Mouse (Mus musculus) lung, postnatal 0 days (tissue): ENCODE measurements at regions not wholly inside any gene's neighbourhood (a gene's known extent, or its start where the extent isn't known, plus 50 kb on each side); places are given as distances from the start of the nearest gene placed in this dataset.

Experiments
- ATAC-seq: fragments of 200-750 bp; cut with Nextera tagmentation; 2 replicates; pipeline ENCODE4 v1.8.0; 2017; ENCODE audit warnings: moderate library complexity
- DNase-seq: peaks from one replicate; pipeline ENCODE4 v3.0.0-alpha.2; 2016; ENCODE audit warnings: low spot score
- H3K27ac ChIP-seq: fragments of 300-500 bp; sonication (generic); 2 replicates; pipeline ENCODE4 v1.5.1; 2014; ENCODE audit warnings: antibody characterized with exemption, mild to moderate bottlenecking, low read length, mixed read lengths
- H3K27me3 ChIP-seq: fragments of 300-500 bp; sonication (generic); replicated peaks from 2 replicates; pipeline ENCODE4 v1.6.1; 2014; ENCODE audit warnings: low read length, mixed read lengths; ENCODE audit not compliant: insufficient read depth
- H3K36me3 ChIP-seq: fragments of 300-500 bp; sonication (generic); 2 replicates; pipeline ENCODE4 v1.6.1; 2014; ENCODE audit warnings: low read length, mixed read lengths; ENCODE audit not compliant: insufficient read depth
- H3K4me1 ChIP-seq: fragments of 300-500 bp; sonication (generic); 2 replicates; pipeline ENCODE4 v1.6.1; 2014; ENCODE audit warnings: antibody characterized with exemption, low read depth, low read length, mixed read lengths; ENCODE audit not compliant: insufficient read depth
- H3K4me2 ChIP-seq: fragments of 300-500 bp; sonication (generic); replicated peaks from 2 replicates; pipeline ENCODE4 v1.6.1; 2014; ENCODE audit warnings: low read depth, mild to moderate bottlenecking, low read length, moderate library complexity, mixed read lengths
- H3K4me3 ChIP-seq: fragments of 300-500 bp; sonication (generic); 2 replicates; pipeline ENCODE4 v1.5.1; 2014; ENCODE audit warnings: low read depth, low read length
- H3K9ac ChIP-seq: fragments of 300-500 bp; sonication (generic); replicated peaks from 2 replicates; pipeline ENCODE4 v1.6.1; 2014; ENCODE audit warnings: low read depth, mild to moderate bottlenecking
- H3K9me3 ChIP-seq: fragments of 300-500 bp; sonication (generic); 2 replicates; pipeline ENCODE4 v1.6.1; 2016; ENCODE audit warnings: low read length, mixed read lengths
- CTCF ChIP-seq: IDR thresholded peaks from 2 replicates; pipeline ENCODE4 v1.5.1; 2016; ENCODE audit warnings: antibody characterized with exemption, mild to moderate bottlenecking
- EP300 ChIP-seq: IDR thresholded peaks from 2 replicates; pipeline ENCODE4 v1.6.1; 2016; ENCODE audit warnings: antibody characterized with exemption, mild to moderate bottlenecking, control low read depth
- WGBS: fragments of 180-500 bp; shearing (Covaris S2); extraction: QIAGEN DNeasy Blood & Tissue Kit; methylation state at CpG from one replicate; pipeline ENCODE4 v1.1.7; 2014; 5-methylcytosine and 5-hydroxymethylcytosine counted together

GRCm38 (mm10) chr15:62397009-62397408 lies 1448.0 kb downstream of the Gsdmc2 start:
- no peak for DNase-seq
- no peak for ATAC-seq
- no peaks in the 10 kb centered on the region for H3K9me3 ChIP-seq
- TF ChIP-seq EP300, result peak; percentile 28; the same call in 1 of the 2 replicates
- no peak for TF ChIP-seq CTCF
- no peak overlapping the region for H3K27ac ChIP-seq
- WGBS, result 12% methylated on average over 7 of the region's 7 CpGs
- no peak overlapping the region for H3K9ac ChIP-seq
- no peaks in the 10 kb centered on the region; the same call in 1 of the 2 replicates for H3K4me1 ChIP-seq
- H3K4me2 ChIP-seq, result no peak overlapping the region
- no peak overlapping the region for H3K4me3 ChIP-seq
- no peaks in the 10 kb centered on the region for H3K36me3 ChIP-seq
- H3K27me3 ChIP-seq, result no peaks in the 10 kb centered on the region

- ATAC-seq, result no peak
- no peaks in the 10 kb centered on the region; the same call in 1 of the 2 replicates for H3K4me1 ChIP-seq
- H3K9me3 ChIP-seq, result no peaks in the 10 kb centered on the region
- no peak overlapping the region for H3K9ac ChIP-seq
- H3K4me3 ChIP-seq, result no peak overlapping the region
- no peak overlapping the region for H3K27ac ChIP-seq
- H3K36me3 ChIP-seq, result no peaks in the 10 kb centered on the region
- no peak overlapping the region for H3K4me2 ChIP-seq
- H3K27me3 ChIP-seq, result no peaks in the 10 kb centered on the region
- TF ChIP-seq EP300 (no peak), CTCF (no peak)
- no peak for DNase-seq
- 93% methylated on average over 2 of the region's 2 CpGs for WGBS
Measured at GRCm38 (mm10) chr15:62395377-62395776, 1449.6 kb downstream of the Gsdmc2 start.

- Histone ChIP-seq H3K9me3 (no peaks in the 10 kb centered on the region), H3K36me3 (no peaks in the 10 kb centered on the region), H3K4me3 (no peak overlapping the region), H3K27me3 (no peaks in the 10 kb centered on the region), H3K27ac (no peak overlapping the region), H3K4me2 (no peak overlapping the region), H3K4me1 (no peaks in the 10 kb centered on the region; the same call in 1 of the 2 replicates), H3K9ac (no peak overlapping the region)
- TF ChIP-seq EP300 (no peak), CTCF (no peak)
- no peak for ATAC-seq
- WGBS, result 87% methylated on average over 3 of the region's 3 CpGs
- no peak for DNase-seq
Measured at GRCm38 (mm10) chr15:62393416-62393815, 1451.6 kb downstream of the Gsdmc2 start.

- peak; percentile 16 for DNase-seq
- H3K27ac ChIP-seq, result no peak overlapping the region
Measured at GRCm38 (mm10) chr15:62392839-62393238, 1452.1 kb downstream of the Gsdmc2 start.

GRCm38 (mm10) chr15:62392381-62392780 lies 1452.6 kb downstream of the Gsdmc2 start:
- peak; percentile 51 for DNase-seq

More at GRCm38 (mm10) chr15:62392839-62393238, 1452.1 kb downstream of the Gsdmc2 start:
- Histone ChIP-seq H3K36me3 (no peaks in the 10 kb centered on the region), H3K4me3 (no peak overlapping the region), H3K9me3 (no peaks in the 10 kb centered on the region), H3K9ac (no peak overlapping the region), H3K4me2 (no peak overlapping the region), H3K27me3 (no peaks in the 10 kb centered on the region), H3K4me1 (no peaks in the 10 kb centered on the region; the same call in 1 of the 2 replicates)
- TF ChIP-seq CTCF, result no peak
- 0 out of 2 replicates have a peak, but pooled peaks have one; percentile 1 for TF ChIP-seq EP300
- 30% methylated on average over 1 of the region's 1 CpGs for WGBS
- peak; percentile 48 for ATAC-seq

GRCm38 (mm10) chr15:62389431-62390105 lies 1455.4 kb downstream of the Gsdmc2 start:
- no peak for TF ChIP-seq CTCF
- TF ChIP-seq EP300, result no peak
- Histone ChIP-seq H3K27ac (no peak overlapping the region), H3K4me1 (no peaks in the 10 kb centered on the region), H3K9me3 (no peaks in the 10 kb centered on the region), H3K4me2 (no peak overlapping the region), H3K9ac (no peak overlapping the region), H3K27me3 (no peaks in the 10 kb centered on the region), H3K4me3 (no peak overlapping the region), H3K36me3 (no peaks in the 10 kb centered on the region)
- ATAC-seq (no peak), DNase-seq (no peak)
- 90% methylated on average over 3 of the region's 3 CpGs for WGBS

More at GRCm38 (mm10) chr15:62392381-62392780, 1452.6 kb downstream of the Gsdmc2 start:
- Histone ChIP-seq H3K27ac (no peak overlapping the region), H3K9ac (no peak overlapping the region), H3K4me3 (no peak overlapping the region), H3K36me3 (no peaks in the 10 kb centered on the region), H3K27me3 (no peaks in the 10 kb centered on the region), H3K4me1 (no peaks in the 10 kb centered on the region; the same call in 1 of the 2 replicates), H3K4me2 (no peak overlapping the region), H3K9me3 (no peaks in the 10 kb centered on the region)
- 42% methylated on average over 3 of the region's 3 CpGs for WGBS
- TF ChIP-seq EP300 (peak; percentile 53; the same call in 1 of the 2 replicates), CTCF (no peak)
- ATAC-seq, result peak; percentile 40
